24 mouse cellular contexts compared by ENCODE assay signal in the genomic region with DNA sequence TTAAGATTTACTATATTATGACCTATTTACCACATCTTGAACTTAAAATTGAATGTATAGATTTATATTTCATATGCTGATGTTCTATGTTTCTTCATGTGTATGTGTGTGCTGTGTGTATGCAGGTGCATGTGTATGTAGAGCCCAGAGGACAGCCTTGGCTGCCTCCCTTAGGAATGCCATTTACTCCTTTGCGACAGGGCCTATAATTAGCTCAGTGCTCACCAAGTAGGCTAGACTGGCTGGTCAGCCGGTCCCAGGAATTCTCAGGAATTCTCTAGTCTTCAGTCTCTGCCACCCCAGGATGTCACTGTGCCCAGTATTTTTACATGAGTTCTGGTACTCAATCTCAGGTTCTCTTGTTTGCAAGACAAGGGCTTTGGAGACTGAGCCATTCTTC. TPM values are rescaled to one million over a fixed set of nuclear protein-coding genes. Genes with fewer than 3 reads are reported as not detected.
A peak's percentile ranks its signal among the peaks of the same experiment; 100 is the strongest.
DNase-seq lines count a peak whose midpoint lies in the region; ATAC-seq lines count a peak whose summit lies in the region.
"Had no signal": no experiment of that assay in that cellular context is flagged by ENCODE, and none has a peak within 500 bp of the region (broad histone marks: within the 10 kb centered on the region; RNA-seq: fewer than 3 reads in every experiment).

No protein-coding gene starts in this region.

- H3K4me2 ChIP-seq in heart, embryonic 16.5 days (ENCODE audit: low read depth, low read length), result no peak overlapping the region
- H3K4me2 ChIP-seq in heart, embryonic 12.5 days, result no peak overlapping the region
- H3K4me2 ChIP-seq: embryonic facial prominence, embryonic 12.5 days; forebrain, embryonic 13.5 days; forebrain, embryonic 15.5 days had no signal

- no peak overlapping the region for H3K9ac ChIP-seq in heart, embryonic 16.5 days (ENCODE audit: low read length)
- H3K9ac ChIP-seq in heart, embryonic 12.5 days, result no peak overlapping the region
- H3K9ac ChIP-seq: embryonic facial prominence, embryonic 12.5 days; forebrain, embryonic 13.5 days; forebrain, embryonic 15.5 days had no signal

- peak; percentile 51 for DNase-seq in gastrocnemius, adult 18-20 months (ENCODE audit: low spot score)
- DNase-seq in gastrocnemius, adult 8-10 months (ENCODE audit: low spot score in 2 of 2), result no peak
- DNase-seq in gastrocnemius, postnatal 14 days, result peak; percentile 13
- no peak for DNase-seq in gastrocnemius, postnatal 25 days
- DNase-seq: adrenal gland, adult 8-10 months; adrenal gland, postnatal 14 days; adrenal gland, postnatal 36 days; B cell, adult 2 months; cerebellum, adult 11-12 months; cerebellum, adult 2 months; cerebellum, adult 9-10 months; cerebellum, postnatal 10 days; cerebellum, postnatal 25 days had no signal

- H3K27me3 ChIP-seq in heart, embryonic 16.5 days (ENCODE audit: control insufficient read depth, insufficient read depth, low read length), result no peaks in the 10 kb centered on the region
- no peaks in the 10 kb centered on the region for H3K27me3 ChIP-seq in heart, embryonic 12.5 days (replicated peaks)
- H3K27me3 ChIP-seq: CH12.LX; embryonic facial prominence, embryonic 12.5 days; forebrain, embryonic 13.5 days; forebrain, embryonic 15.5 days; Patski had no signal

- H3K9me3 ChIP-seq in heart, embryonic 16.5 days (replicated peaks; ENCODE audit: control insufficient read depth, low read length), result peaks cover 3% of the 10 kb centered on the region
- 0 out of 2 replicates have a peak, but pooled peaks cover 2% of the 10 kb centered on the region for H3K9me3 ChIP-seq in heart, embryonic 12.5 days (replicated peaks)
- H3K9me3 ChIP-seq: embryonic facial prominence, embryonic 10.5 days; embryonic facial prominence, embryonic 12.5 days; forebrain, embryonic 13.5 days; forebrain, embryonic 15.5 days; G1E had no signal

- H3K27ac ChIP-seq in heart, embryonic 16.5 days (ENCODE audit: low read length), result no peak overlapping the region
- no peak overlapping the region for H3K27ac ChIP-seq in heart, embryonic 12.5 days (ENCODE audit: poor library complexity, severe bottlenecking)
- H3K27ac ChIP-seq: embryonic facial prominence, embryonic 10.5 days; embryonic facial prominence, embryonic 12.5 days; forebrain, embryonic 13.5 days; forebrain, embryonic 15.5 days had no signal

- H3K4me3 ChIP-seq in heart, embryonic 16.5 days (ENCODE audit: low read length), result no peak overlapping the region
- no peak overlapping the region for H3K4me3 ChIP-seq in heart, embryonic 12.5 days
- H3K4me3 ChIP-seq: embryonic facial prominence, embryonic 10.5 days; embryonic facial prominence, embryonic 12.5 days; forebrain, embryonic 13.5 days; forebrain, embryonic 15.5 days had no signal

- intact Hi-C loops in gastrocnemius, postnatal 14 days (cut with DNase I; ENCODE audit: low total_unique reads), result no loop called here

- peaks cover 3% of the 10 kb centered on the region; the same call in 1 of the 2 replicates for H3K4me1 ChIP-seq in heart, embryonic 16.5 days (ENCODE audit: control insufficient read depth, insufficient read depth, low read length)
- peaks cover 4% of the 10 kb centered on the region; the same call in 1 of the 2 replicates for H3K4me1 ChIP-seq in heart, embryonic 12.5 days (replicated peaks)
- H3K4me1 ChIP-seq: embryonic facial prominence, embryonic 10.5 days; embryonic facial prominence, embryonic 12.5 days; forebrain, embryonic 13.5 days; forebrain, embryonic 15.5 days had no signal

- no peaks in the 10 kb centered on the region for H3K36me3 ChIP-seq in heart, embryonic 16.5 days (ENCODE audit: control insufficient read depth, insufficient read depth)
- H3K36me3 ChIP-seq in heart, embryonic 12.5 days, result no peaks in the 10 kb centered on the region
- H3K36me3 ChIP-seq: embryonic facial prominence, embryonic 10.5 days; embryonic facial prominence, embryonic 12.5 days; forebrain, embryonic 15.5 days; G1E had no signal

- peak; percentile 82 for ATAC-seq in heart, embryonic 16.5 days (replicated peaks; ENCODE audit: extremely low read depth, insufficient read depth, low FRiP score)
- ATAC-seq in heart, embryonic 12.5 days (ENCODE audit: insufficient number of reproducible peaks, low FRiP score), result no peak
- ATAC-seq: activated CD4-positive, CD25-positive, alpha-beta regulatory T cell, adult 4 months; CD4-positive, CD25-positive, alpha-beta regulatory T cell, adult 4 months; forebrain, embryonic 13.5 days; forebrain, embryonic 15.5 days; Patski had no signal

- WGBS in heart, embryonic 16.5 days, result 37% methylated on average over 2 of the region's 2 CpGs
- WGBS in heart, embryonic 12.5 days, result 31% methylated on average over 2 of the region's 2 CpGs

RNA-seq across cellular contexts. Expression of a gene that starts 13.8 kb away (rescaled TPM):
- 10 to 100 TPM; 43.6 to 51.3 TPM for total RNA-seq in gastrocnemius, adult 18-20 months (2021)
- total RNA-seq in gastrocnemius, adult 8-10 months (2022), result 10 to 100 TPM; 34.8 to 41.6 (median 35.3) TPM
- total RNA-seq in gastrocnemius, postnatal 14 days (2021), result 10 to 100 TPM; 39.2 to 49.9 TPM
- 10 to 100 TPM; 35.5 to 43.2 TPM for total RNA-seq in gastrocnemius, postnatal 25 days (2021)
- polyA plus RNA-seq in heart, embryonic 16.5 days (2015; fragmentation: Nextera tagmentation; extraction: Ambion mirVana), result 9.3 and 11.1 TPM in 2 replicates
- polyA plus RNA-seq in heart, embryonic 12.5 days (2016; fragmentation: Nextera tagmentation; extraction: Ambion mirVana), result 7.5 and 9.4 TPM in 2 replicates
- total RNA-seq: CH12.LX had no signal
- polyA plus RNA-seq: CD4-positive, CD25-positive, alpha-beta regulatory T cell, adult 4 months; G1E had no signal

Comparison
In these comparisons a context has a peak if more than half of its experiments do, and no peak if none do; other contexts are left out.
1. DNase-seq: peak in gastrocnemius, adult 18-20 months (single experiment) and gastrocnemius, postnatal 14 days (single experiment); none in gastrocnemius, adult 8-10 months (0 of 2) and gastrocnemius, postnatal 25 days (single experiment).